Comparison of ENCODE assay signal across 11 mouse cellular contexts in the genomic region with DNA sequence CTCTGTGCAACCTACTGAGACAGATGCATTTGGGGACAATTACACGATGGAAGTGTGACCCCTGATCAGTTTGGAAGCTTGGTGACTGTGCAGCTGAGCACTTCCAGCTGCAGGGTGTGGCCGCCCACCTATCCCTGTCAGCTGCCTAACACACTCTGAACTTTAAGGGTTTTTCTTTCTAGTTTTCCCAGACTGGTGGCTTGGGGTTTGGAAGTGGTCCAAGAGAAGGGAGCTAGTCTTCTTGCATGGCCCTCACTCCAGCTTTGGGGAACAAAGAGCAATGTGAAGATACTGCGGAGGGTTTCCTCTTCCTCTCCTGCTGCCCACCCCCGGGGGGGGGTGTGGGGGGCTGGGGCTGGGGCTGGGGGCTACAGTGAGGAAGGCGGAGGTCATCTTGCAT. TPM values are rescaled to one million over a fixed set of nuclear protein-coding genes. Genes with fewer than 3 reads are reported as not detected.
DNase-seq lines count a peak whose midpoint lies in the region; ATAC-seq and TF ChIP-seq lines count a peak whose summit lies in the region.
"Had no signal": no experiment of that assay in that cellular context is flagged by ENCODE, and none has a peak within 500 bp of the region (broad histone marks: within the 10 kb centered on the region; RNA-seq: fewer than 3 reads in every experiment).

No protein-coding gene starts in this region.

- no peak for TF ChIP-seq EP300 in CH12.LX (IDR thresholded peaks at IDR 0.05; ENCODE audit: low read length)

- no peak for ATAC-seq in cerebellum, adult (ENCODE audit: insufficient number of reproducible peaks, low FRiP score, low TSS enrichment)
- no peak for ATAC-seq in limb, embryonic 13.5 days (ENCODE audit: low FRiP score, low read depth)

- peak; percentile 61 for DNase-seq in cerebellum, adult 8-10 months
- no peak for DNase-seq in CH12.LX (ENCODE audit: extremely low read depth)
- DNase-seq in forebrain, embryonic 10.5 days (ENCODE audit: extremely low spot score, low spot score) = no peak
- DNase-seq in adrenal gland, postnatal 36 days = no peak
- DNase-seq in heart, adult 18-20 months = no peak
- DNase-seq in thymus, postnatal 14 days = no peak
- DNase-seq: heart, adult 2 months; kidney, postnatal 4 days had no signal

- dilution Hi-C loops in CH12.LX (cut with MboI; ENCODE audit: extremely low pct_ligation_motif_present, extremely low pct_unique_long_range_greater_than_20kb, low sequenced_read_pairs) = no loop called here

- H3K36me3 ChIP-seq in CH12.LX (replicated peaks in 1 of 2; ENCODE audit: control insufficient read depth in 1 of 2, insufficient read depth in 1 of 2, low read length in 1 of 2) = peaks cover 11 to 64% of the 10 kb centered on the region in 2 experiments
- peaks cover 14% of the 10 kb centered on the region for H3K36me3 ChIP-seq in forebrain, embryonic 10.5 days (replicated peaks)
- H3K36me3 ChIP-seq in limb, embryonic 13.5 days = peaks cover 2% of the 10 kb centered on the region; the same call in 1 of the 2 replicates

- 70% methylated on average over 5 of the region's 5 CpGs for WGBS in forebrain, embryonic 10.5 days
- WGBS in limb, embryonic 13.5 days = 66% methylated on average over 5 of the region's 5 CpGs

- peaks cover 13 to 54% of the 10 kb centered on the region in 2 experiments for H3K4me1 ChIP-seq in CH12.LX (ENCODE audit: control insufficient read depth in 1 of 2, insufficient read depth in 2 of 2)
- H3K4me1 ChIP-seq in forebrain, embryonic 10.5 days = peaks cover 69% of the 10 kb centered on the region
- peaks cover 34% of the 10 kb centered on the region for H3K4me1 ChIP-seq in limb, embryonic 13.5 days

- peaks cover 26% of the 10 kb centered on the region for H3K79me2 ChIP-seq in CH12.LX (replicated peaks; ENCODE audit: control insufficient read depth, extremely low read depth, insufficient read depth, poor library complexity, severe bottlenecking)

- H3K27me3 ChIP-seq in CH12.LX (replicated peaks) = no peaks in the 10 kb centered on the region
- H3K27me3 ChIP-seq in forebrain, embryonic 10.5 days (ENCODE audit: poor library complexity, severe bottlenecking) = peaks cover 75% of the 10 kb centered on the region
- H3K27me3 ChIP-seq in limb, embryonic 13.5 days = peaks cover 10% of the 10 kb centered on the region; the same call in 1 of the 2 replicates

- H3K4me2 ChIP-seq in CH12.LX (ENCODE audit: insufficient read depth, low read depth, poor library complexity, severe bottlenecking) = peak overlapping the region; percentile 54
- H3K4me2 ChIP-seq in limb, embryonic 13.5 days (replicated peaks) = peak overlapping the region; percentile 98

- TF ChIP-seq POLR2A in CH12.LX (IDR thresholded peaks at IDR 0.05; ENCODE audit: low read depth, low read length) = no peak

- TF ChIP-seq CTCF in CH12.LX (conservative IDR thresholded peaks at IDR 0.05 in 1 of 2, IDR thresholded peaks at IDR 0.05 in 1 of 2; ENCODE audit: low read depth in 2 of 2, low read length in 2 of 2) = no peak

- no peaks in the 10 kb centered on the region for H3K9me3 ChIP-seq in CH12.LX (replicated peaks; ENCODE audit: low read length)
- H3K9me3 ChIP-seq in forebrain, embryonic 10.5 days = no peaks in the 10 kb centered on the region
- no peaks in the 10 kb centered on the region for H3K9me3 ChIP-seq in limb, embryonic 13.5 days

- in situ Hi-C loops in CH12.LX (cut with MboI; ENCODE audit: low pct_ligation_motif_present, low pct_unique_long_range_greater_than_20kb, low sequenced_read_pairs) = loop anchor here (5.0 kb wide), 2 partner anchors 78 to 183 kb away; no protein-coding TSS in a partner anchor

- no peak overlapping the region for H3K27ac ChIP-seq in CH12.LX (ENCODE audit: insufficient read depth, low read depth)
- peak overlapping the region; percentile 27; the same call in 1 of the 2 replicates for H3K27ac ChIP-seq in forebrain, embryonic 10.5 days
- no peak overlapping the region for H3K27ac ChIP-seq in limb, embryonic 13.5 days
- H3K27ac ChIP-seq: heart, adult 2 months; macrophage had no signal

- H3K4me3 ChIP-seq in CH12.LX (replicated peaks in 1 of 3; ENCODE audit: low read depth in 2 of 3, low read length in 2 of 3, poor library complexity in 1 of 3) = peak overlapping the region; percentile 60 to 81 (median 74)
- H3K4me3 ChIP-seq in forebrain, embryonic 10.5 days = peak overlapping the region; percentile 73
- H3K4me3 ChIP-seq in limb, embryonic 13.5 days = peak overlapping the region; percentile 77
- H3K4me3 ChIP-seq: heart, adult 2 months had no signal

- H3K9ac ChIP-seq in CH12.LX (ENCODE audit: insufficient read depth, low read depth) = peak overlapping the region; percentile 24; the same call in 1 of the 2 replicates
- peak overlapping the region; percentile 43; the same call in 1 of the 2 replicates for H3K9ac ChIP-seq in limb, embryonic 13.5 days

- TF ChIP-seq RAD21 in CH12.LX (IDR thresholded peaks at IDR 0.05; ENCODE audit: low read depth, low read length) = no peak

TF ChIP-seq in CH12.LX, 34 proteins besides CTCF, POLR2A, EP300 and RAD21:
- TF ChIP-seq MAX (IDR thresholded peaks at IDR 0.05; ENCODE audit: low read length) (no peak), CHD1 (IDR thresholded peaks at IDR 0.05; ENCODE audit: low read depth, low read length) (no peak), MEF2A (IDR thresholded peaks at IDR 0.05; ENCODE audit: borderline replicate concordance, low read depth, low read length) (no peak), MAZ (IDR thresholded peaks at IDR 0.05; ENCODE audit: low read depth, low read length) (no peak), ETS1 (conservative IDR thresholded peaks at IDR 0.05; ENCODE audit: low read depth, low read length) (no peak), MAFK (IDR thresholded peaks at IDR 0.05; ENCODE audit: insufficient replicate concordance, low read length) (no peak), JUND (conservative IDR thresholded peaks at IDR 0.05; ENCODE audit: low read depth, low read length) (no peak), HCFC1 (IDR thresholded peaks at IDR 0.05; ENCODE audit: low read depth, low read length) (no peak), ZNF384 (IDR thresholded peaks at IDR 0.05; ENCODE audit: low read depth, low read length) (no peak), MYC (IDR thresholded peaks at IDR 0.05; ENCODE audit: low read depth, low read length) (no peak), MXI1 (IDR thresholded peaks at IDR 0.05; ENCODE audit: low read depth, low read length) (no peak), SIN3A (IDR thresholded peaks at IDR 0.05; ENCODE audit: low read length) (no peak), ZC3H11A (IDR thresholded peaks at IDR 0.05; ENCODE audit: low read depth, low read length) (no peak), SMC3 (IDR thresholded peaks at IDR 0.05; ENCODE audit: low read depth, low read length) (no peak)

RNA-seq across cellular contexts. Expression of gene Cdk5r1, which starts 2.6 kb away (rescaled TPM):
- total RNA-seq in CH12.LX (2012; rRNA removed) (12.7 and 23.3 TPM in 2 replicates), CH12.LX (2014; rRNA removed) (2.6 and 2.8 TPM in 2 replicates)
- 2.7 and 3.5 TPM in 2 replicates for polyA plus RNA-seq in CH12.LX (2012; ENCODE audit: insufficient read length, low read depth)
- 3.1 and 4.7 TPM in 2 replicates for polyA plus RNA-seq in forebrain, embryonic 10.5 days (2016; fragmentation: Nextera tagmentation; extraction: Ambion mirVana)
- 3.3 and 3.7 TPM in 2 replicates for polyA plus RNA-seq in limb, embryonic 13.5 days (2015; fragmentation: Nextera tagmentation; extraction: Ambion mirVana)
- 1 to 10 TPM; 2.1 to 2.2 TPM for total RNA-seq in adrenal gland, postnatal 36 days (2021)
- under 1 TPM; 0.45 to 0.59 TPM for total RNA-seq in heart, adult 18-20 months (2021)

RNA-seq across cellular contexts. Expression of gene Psmd11, which starts 51.0 kb away (rescaled TPM):
- total RNA-seq in CH12.LX (2012; rRNA removed) (141 and 157 TPM in 2 replicates), CH12.LX (2014; rRNA removed) (105 and 116 TPM in 2 replicates)
- polyA plus RNA-seq in CH12.LX (2012; ENCODE audit: insufficient read length, low read depth) = 179 and 191 TPM in 2 replicates
- polyA plus RNA-seq in forebrain, embryonic 10.5 days (2016; fragmentation: Nextera tagmentation; extraction: Ambion mirVana) = 414 and 424 TPM in 2 replicates
- 332 and 353 TPM in 2 replicates for polyA plus RNA-seq in limb, embryonic 13.5 days (2015; fragmentation: Nextera tagmentation; extraction: Ambion mirVana)
- 100 to 1,000 TPM; 159 to 167 TPM for total RNA-seq in adrenal gland, postnatal 36 days (2021)
- 100 to 1,000 TPM; 112 to 113 TPM for total RNA-seq in heart, adult 18-20 months (2021)
